Mouse (Mus musculus) intestine, postnatal 0 days (tissue): ENCODE results near the gene Agap3. TPM values are rescaled to one million over a fixed set of nuclear protein-coding genes. Genes with fewer than 3 reads are reported as not detected.

Source experiments
- ATAC-seq: fragments of 200-750 bp; cut with Nextera tagmentation; 2 replicates; pipeline ENCODE4 v1.8.0; 2017; ENCODE audit warnings: mild to moderate bottlenecking, moderate TSS enrichment, moderate library complexity
- H3K27ac ChIP-seq: fragments of 300-500 bp; sonication (generic); 2 replicates; pipeline ENCODE4 v1.5.1; 2014; ENCODE audit warnings: mild to moderate bottlenecking, low read depth, low read length, moderate library complexity
- H3K27me3 ChIP-seq: fragments of 300-500 bp; sonication (generic); replicated peaks from 2 replicates; pipeline ENCODE4 v1.6.1; 2014; ENCODE audit warnings: low read length, mixed read lengths; ENCODE audit not compliant: control insufficient read depth, insufficient read depth
- H3K36me3 ChIP-seq: fragments of 300-500 bp; sonication (generic); 2 replicates; pipeline ENCODE4 v1.6.1; 2014; ENCODE audit warnings: mild to moderate bottlenecking, moderate library complexity; ENCODE audit not compliant: control insufficient read depth, insufficient read depth
- H3K4me1 ChIP-seq: fragments of 300-500 bp; sonication (generic); replicated peaks from 2 replicates; pipeline ENCODE4 v1.6.1; 2014; ENCODE audit warnings: antibody characterized with exemption, low read length, mixed read lengths; ENCODE audit not compliant: control insufficient read depth, insufficient read depth
- H3K4me2 ChIP-seq: fragments of 300-500 bp; sonication (generic); replicated peaks from 2 replicates; pipeline ENCODE4 v1.6.1; 2014; ENCODE audit warnings: low read depth, mild to moderate bottlenecking, moderate library complexity
- H3K4me3 ChIP-seq: fragments of 300-500 bp; sonication (generic); 2 replicates; pipeline ENCODE4 v1.5.1; 2014; ENCODE audit warnings: low read depth, low read length
- H3K9ac ChIP-seq: fragments of 300-500 bp; sonication (generic); 2 replicates; pipeline ENCODE4 v1.6.1; 2014; ENCODE audit warnings: mild to moderate bottlenecking, low read depth, low read length
- H3K9me3 ChIP-seq: fragments of 300-500 bp; sonication (generic); 2 replicates; pipeline ENCODE4 v1.6.1; 2016; ENCODE audit warnings: mixed run types; ENCODE audit not compliant: control insufficient read depth
- CTCF ChIP-seq: sonication (generic); IDR thresholded peaks from 2 replicates; pipeline ENCODE4 v1.5.1; 2016; ENCODE audit warnings: low read depth, mild to moderate bottlenecking, control low read depth, antibody characterized with exemption, moderate library complexity
- whole genome bisulfite sequencing: fragments of 180-500 bp; shearing (Covaris S2); extraction: QIAGEN DNeasy Blood & Tissue Kit; methylation state at CpG from one replicate; pipeline ENCODE4 v1.1.7; 2014; 5-methylcytosine and 5-hydroxymethylcytosine counted together
- polyA plus RNA-seq: library from polyadenylated mRNA; unstranded; fragments of >200 nt; fragmentation: Nextera tagmentation; extraction: Ambion mirVana; gene quantifications from 2 replicates; pipeline ENCODE4 v1.2.1, GENCODE M21; 2015

Agap3 gene
- polyA plus RNA-seq, 1 experiment from 2014 or later: 14.9 TPM

DNA sequence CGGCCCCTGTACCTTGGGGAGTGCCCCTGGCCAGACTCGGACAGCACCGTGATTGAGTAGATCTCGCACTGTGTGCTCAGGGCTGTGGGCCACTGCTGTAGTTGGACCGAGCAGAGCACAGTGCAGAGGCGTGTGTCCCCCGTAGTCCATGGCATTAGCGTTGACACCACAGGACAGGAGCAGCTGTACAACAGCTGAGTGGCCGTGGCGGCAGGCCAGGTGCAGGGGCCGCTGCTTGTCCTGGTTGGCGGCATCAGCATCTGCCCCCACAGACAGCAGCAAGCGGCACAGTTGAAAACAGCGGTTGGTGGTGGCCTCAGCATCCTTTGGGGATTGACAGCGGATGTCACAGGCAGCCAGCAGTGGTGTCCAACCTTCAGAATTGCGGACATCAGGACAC is 85.6 kb downstream of the Agap3 start:
- H3K4me2 ChIP-seq: no peak overlapping the region
- no peak overlapping the region for H3K9ac ChIP-seq
- WGBS: 62% methylated on average over 16 of the region's 16 CpGs
- H3K4me1 ChIP-seq: no peaks in the 10 kb centered on the region
- no peak for ATAC-seq
- H3K27me3 ChIP-seq: no peaks in the 10 kb centered on the region; the same call in 1 of the 2 replicates
- no peaks in the 10 kb centered on the region for H3K9me3 ChIP-seq
- H3K36me3 ChIP-seq: no peaks in the 10 kb centered on the region
- no peak overlapping the region for H3K4me3 ChIP-seq
- no peak overlapping the region for H3K27ac ChIP-seq
- no peak for TF ChIP-seq CTCF

DNA sequence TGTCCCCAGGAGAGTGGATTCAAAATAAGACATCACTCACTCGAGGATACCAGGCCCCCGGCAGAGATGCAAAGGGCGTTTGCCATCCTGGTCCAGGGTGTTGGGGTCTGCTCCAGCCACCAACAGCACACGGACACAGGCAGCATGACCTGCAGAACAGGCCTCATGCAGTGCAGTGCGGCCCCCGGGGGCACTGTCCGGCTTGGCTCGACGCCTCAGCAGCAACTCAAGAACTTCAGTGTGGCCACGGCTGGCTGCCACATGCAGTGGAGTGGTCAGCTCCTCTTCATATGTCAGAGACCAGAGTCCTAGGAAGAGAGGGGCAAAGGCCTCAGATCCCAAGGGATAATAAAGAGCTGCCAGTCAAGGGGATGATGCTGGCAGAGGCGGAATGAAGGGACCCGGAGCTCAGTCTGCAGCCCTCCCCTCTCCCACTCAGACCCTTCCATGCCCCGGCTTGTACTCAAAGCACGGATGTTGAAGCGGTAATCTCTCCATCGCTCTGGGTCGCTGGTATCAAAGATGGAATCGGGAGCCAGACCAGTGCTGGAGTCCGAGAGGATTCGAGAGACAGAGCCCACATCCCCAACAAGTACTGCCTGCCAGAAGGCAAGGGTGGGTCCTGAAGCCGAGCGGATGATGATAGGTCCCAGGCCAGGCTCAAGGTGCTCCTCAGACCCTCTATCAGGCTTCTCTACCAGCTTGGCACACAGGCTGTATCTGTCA is 87.8 kb downstream of the Agap3 start:
- no peaks in the 10 kb centered on the region; the same call in 1 of the 2 replicates for H3K27me3 ChIP-seq
- TF ChIP-seq CTCF: no peak
- no peaks in the 10 kb centered on the region for H3K36me3 ChIP-seq
- no peak for ATAC-seq
- 84% methylated on average over 22 of the region's 22 CpGs for WGBS
- H3K4me3 ChIP-seq: no peak overlapping the region
- H3K27ac ChIP-seq: no peak overlapping the region
- H3K9ac ChIP-seq: no peak overlapping the region
- H3K4me1 ChIP-seq: no peaks in the 10 kb centered on the region
- H3K9me3 ChIP-seq: no peaks in the 10 kb centered on the region
- no peak overlapping the region for H3K4me2 ChIP-seq

DNA sequence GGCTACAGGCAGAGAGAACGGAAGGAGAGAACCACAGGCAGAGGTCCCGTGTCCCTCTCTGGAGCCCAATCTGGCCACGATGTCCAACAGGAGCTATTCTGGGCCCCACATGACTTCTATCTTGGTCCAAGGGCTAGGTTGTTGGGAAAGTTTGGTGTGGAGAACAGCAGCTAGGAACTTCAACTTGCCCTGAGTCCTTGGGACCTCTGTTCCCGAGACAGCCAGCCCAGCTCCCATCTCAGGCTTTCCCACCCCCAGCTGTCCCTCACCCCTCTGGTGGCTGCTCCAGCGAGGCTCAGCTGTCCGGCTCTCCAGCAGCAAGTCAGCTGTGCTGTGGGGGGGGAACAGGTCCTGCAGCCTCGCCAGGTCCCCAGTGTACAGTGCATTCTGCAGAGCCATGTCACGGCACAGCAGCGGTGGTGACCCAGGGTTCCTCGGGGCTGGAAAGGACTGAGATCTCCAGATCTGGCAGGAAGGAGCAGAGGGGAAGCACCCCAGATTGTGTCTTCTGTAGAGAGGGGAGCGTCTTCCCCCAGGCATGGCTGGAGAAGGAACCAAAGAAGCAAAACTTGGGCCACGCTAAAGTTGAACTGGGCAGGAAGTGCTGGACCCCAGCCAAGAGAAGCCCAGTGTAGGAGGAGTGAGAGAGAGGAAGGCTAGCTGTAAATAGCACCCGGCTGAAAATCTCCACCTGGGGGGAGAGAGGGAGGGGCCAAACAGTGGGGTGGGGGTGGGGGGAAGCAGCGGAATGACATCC is 88.6 kb downstream of the Agap3 start, which contains the start of gene Asb10:
Gene Asb10, minus strand, starts transcription at position 592 of the 757 bp plus-strand sequence.
- no peak for TF ChIP-seq CTCF
- Histone ChIP-seq H3K27ac (no peak within 1 kb of the TSS), H3K4me1 (no peaks in the 10 kb centered on the region), H3K9me3 (no peaks in the 10 kb centered on the region), H3K27me3 (no peaks in the 10 kb centered on the region; the same call in 1 of the 2 replicates), H3K4me3 (no peak within 1 kb of the TSS), H3K36me3 (no peaks in the 10 kb centered on the region), H3K4me2 (peak within 1 kb of the TSS; percentile 48), H3K9ac (no peak within 1 kb of the TSS)
- WGBS: 21% methylated on average over 14 of the region's 14 CpGs
- no peak for ATAC-seq

DNA sequence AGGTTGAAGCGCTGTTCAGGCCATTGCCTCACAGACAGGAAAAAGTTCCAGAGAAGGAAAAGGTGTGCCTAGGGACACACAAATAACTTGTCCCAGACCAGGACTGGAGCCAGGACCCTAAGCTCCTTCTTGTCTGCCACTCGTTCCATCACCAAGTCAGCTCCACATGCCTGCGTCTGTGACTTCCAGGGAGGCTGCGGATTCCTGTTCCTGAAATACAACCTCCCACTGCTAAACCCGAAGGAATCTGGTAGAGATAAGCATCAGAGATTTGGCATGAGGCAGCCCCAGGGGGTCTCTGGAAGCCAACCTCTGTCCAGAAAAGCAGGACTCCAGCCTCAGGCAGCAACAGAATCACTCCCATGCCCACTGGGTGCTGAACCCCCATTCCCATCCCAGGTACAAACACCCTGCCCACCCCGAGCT is 89.2 kb downstream of the Agap3 start:
- H3K4me3 ChIP-seq: no peak overlapping the region
- TF ChIP-seq CTCF: no peak
- no peaks in the 10 kb centered on the region for H3K9me3 ChIP-seq
- no peak overlapping the region for H3K27ac ChIP-seq
- WGBS: 14% methylated on average over 6 of the region's 6 CpGs
- ATAC-seq: no peak
- H3K27me3 ChIP-seq: no peaks in the 10 kb centered on the region; the same call in 1 of the 2 replicates
- H3K36me3 ChIP-seq: no peaks in the 10 kb centered on the region
- H3K4me2 ChIP-seq: peak overlapping the region; percentile 48
- H3K4me1 ChIP-seq: no peaks in the 10 kb centered on the region
- H3K9ac ChIP-seq: no peak overlapping the region

DNA sequence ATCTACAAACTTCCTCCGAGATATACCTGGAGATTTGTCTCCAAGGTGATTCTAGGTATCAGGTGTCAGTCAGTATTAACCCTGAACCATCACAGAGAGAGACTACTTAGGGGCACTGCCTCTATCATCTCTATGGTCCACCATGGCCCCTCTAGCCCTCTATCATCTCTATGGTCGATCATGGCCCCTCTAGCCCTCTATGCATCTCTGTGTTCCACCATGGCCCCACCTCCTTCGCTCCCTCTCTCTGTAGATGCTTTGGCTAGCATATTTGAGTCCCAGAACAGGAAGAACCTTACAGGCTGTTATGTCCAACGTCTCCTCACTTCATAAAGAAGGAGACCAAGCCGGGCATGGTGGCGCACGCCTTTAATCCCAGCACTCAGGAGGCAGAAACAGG is 90.7 kb downstream of the Agap3 start:
- no peak overlapping the region for H3K27ac ChIP-seq
- no peak for TF ChIP-seq CTCF
- H3K27me3 ChIP-seq: no peaks in the 10 kb centered on the region; the same call in 1 of the 2 replicates
- no peak overlapping the region for H3K9ac ChIP-seq
- no peak overlapping the region for H3K4me2 ChIP-seq
- no peaks in the 10 kb centered on the region for H3K9me3 ChIP-seq
- H3K4me3 ChIP-seq: no peak overlapping the region
- 80% methylated on average over 7 of the region's 7 CpGs for WGBS
- no peaks in the 10 kb centered on the region for H3K36me3 ChIP-seq
- no peaks in the 10 kb centered on the region for H3K4me1 ChIP-seq
- ATAC-seq: no peak

DNA sequence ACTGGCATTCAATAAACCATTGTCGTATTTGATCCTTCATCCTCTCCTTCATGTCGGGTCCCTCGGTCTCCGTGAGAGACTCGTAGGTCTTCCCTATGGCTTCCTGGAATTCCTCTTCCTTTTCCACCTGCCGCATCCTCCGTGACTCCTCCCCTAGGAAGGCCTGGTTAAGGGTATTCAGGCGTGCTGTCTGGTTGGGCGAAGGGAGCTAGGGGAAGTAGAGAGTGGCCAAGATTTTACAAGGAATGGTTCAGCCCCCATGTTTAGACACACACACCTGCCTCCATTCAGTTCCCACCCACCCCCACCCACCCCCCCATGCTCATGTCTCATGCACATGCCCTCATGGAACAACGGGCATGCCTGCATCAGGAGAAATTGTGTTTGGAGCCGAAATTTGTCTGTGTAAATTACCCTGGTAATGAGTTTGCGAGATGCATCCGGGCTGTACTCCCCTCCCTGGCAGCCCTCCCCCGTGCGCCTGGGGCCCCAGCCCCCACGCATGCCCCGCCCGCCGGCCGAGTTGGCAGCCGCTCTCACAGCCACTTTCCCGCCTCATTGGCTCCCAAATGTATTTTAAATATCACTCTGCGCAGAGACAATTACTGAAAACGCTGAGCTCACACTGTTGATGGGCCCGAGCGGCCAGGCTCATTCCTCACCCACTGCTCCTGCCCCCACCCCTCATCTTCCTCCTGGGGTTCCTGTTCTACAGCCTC is 98.8 kb downstream of the Agap3 start:
- no peaks in the 10 kb centered on the region for H3K9me3 ChIP-seq
- H3K4me3 ChIP-seq: no peak overlapping the region
- H3K27me3 ChIP-seq: 0 out of 2 replicates have a peak, but pooled peaks cover 4% of the 10 kb centered on the region
- TF ChIP-seq CTCF: no peak
- no peak for ATAC-seq
- no peaks in the 10 kb centered on the region for H3K4me1 ChIP-seq
- H3K9ac ChIP-seq: no peak overlapping the region
- H3K4me2 ChIP-seq: peak overlapping the region; percentile 13; the same call in 1 of the 2 replicates
- no peaks in the 10 kb centered on the region for H3K36me3 ChIP-seq
- 27% methylated on average over 26 of the region's 26 CpGs for WGBS
- no peak overlapping the region for H3K27ac ChIP-seq
